Mouse (Mus musculus) layer of hippocampus, adult 2 months (tissue): ENCODE results near the gene Numbl. TPM values are rescaled to one million over a fixed set of nuclear protein-coding genes. Genes with fewer than 3 reads are reported as not detected.

Source experiments
- DNase-seq, 2 experiments: peaks; one replicate each; pipeline ENCODE4 v3.0.0; 2022; ENCODE audit warnings: low spot score in 2 of 2
- H3K27ac ChIP-seq: fragments of 200-600 bp; 2 replicates; pipeline ENCODE4 v1.8.1; 2022
- H3K4me3 ChIP-seq: fragments of 200-600 bp; 2 replicates; pipeline ENCODE4 v1.8.1; 2022; ENCODE audit warnings: mild to moderate bottlenecking
- CTCF ChIP-seq: fragments of 200-600 bp; conservative IDR thresholded peaks from 2 replicates; pipeline ENCODE4 v1.8.1; 2022; ENCODE audit warnings: antibody characterized with exemption, mild to moderate bottlenecking, moderate library complexity
- long read RNA-seq, 2 experiments: library from polyadenylated mRNA; stranded (forward); transcript quantifications; one replicate each; pipeline ENCODE4 v2.0.0; 2021; ENCODE audit warnings: borderline mapping rate in 2 of 2
- total RNA-seq, 2 experiments: library from RNA; stranded (reverse); gene quantifications; 2 replicates each; pipeline ENCODE4 v1.2.3; 2021

Numbl gene
- total RNA-seq: 100 to 1,000 TPM; 135 to 148 TPM
- long read RNA-seq, experiment 1, transcript Numbl-201 (10 exons, 2,760 nt): major isoform, 35 of 71 reads
- long read RNA-seq, experiment 1, transcript Numbl-203 (9 exons, 3,153 nt): minor isoform, 5 of 71 reads
- long read RNA-seq, experiment 1, partial matches to known transcripts: 28 of 71 reads
- long read RNA-seq, experiment 1, other reads (novel, unspliced or antisense): 3 of 71 reads
- long read RNA-seq, experiment 2, full-length matches to known transcripts: 58 of 97 reads
- long read RNA-seq, experiment 2, partial matches to known transcripts: 34 of 97 reads
- long read RNA-seq, experiment 2, other reads (novel, unspliced or antisense): 5 of 97 reads

DNA sequence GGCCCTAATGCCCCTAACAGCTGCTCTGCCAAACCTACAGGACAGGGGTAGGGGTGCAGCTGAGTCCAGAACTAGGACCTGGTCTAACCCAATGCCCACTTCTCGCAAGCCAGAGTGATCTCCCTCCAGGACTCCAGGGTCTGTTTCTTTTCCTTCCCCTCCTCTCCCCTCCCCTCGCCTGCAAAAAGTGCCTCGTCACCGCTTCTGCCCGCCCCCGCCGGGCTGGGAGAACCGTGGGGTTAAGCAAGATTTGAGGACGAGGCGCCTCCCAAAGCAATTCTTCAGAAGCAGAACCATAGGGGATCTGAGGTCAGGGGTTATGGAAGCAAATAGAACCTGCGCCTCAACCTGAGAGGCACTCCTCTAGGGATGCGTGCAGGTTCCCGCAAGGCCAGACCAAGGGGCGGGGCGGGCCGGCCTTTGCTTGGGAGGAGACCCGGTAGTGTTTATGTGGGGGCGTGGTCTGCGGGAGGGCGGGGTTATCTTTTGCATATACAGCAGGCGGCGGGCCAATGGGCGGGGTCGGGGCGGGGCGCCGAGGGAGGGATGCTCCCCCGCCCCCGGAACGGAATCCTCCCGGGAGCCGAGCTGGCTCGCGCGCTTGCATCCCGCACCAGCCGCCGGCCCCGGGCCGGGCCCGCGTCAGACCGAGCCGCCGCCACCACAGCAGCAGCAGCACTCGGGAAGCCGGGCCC, at the start of gene Numbl:
TSS of gene Numbl (plus strand) at position 229 of the 695 bp plus-strand sequence.
- TF ChIP-seq CTCF: no peak
- peak within 1 kb of the TSS; percentile 95 for H3K27ac ChIP-seq
- DNase-seq: peak; percentile 91 to 92
- peak within 1 kb of the TSS; percentile 89 for H3K4me3 ChIP-seq

DNA sequence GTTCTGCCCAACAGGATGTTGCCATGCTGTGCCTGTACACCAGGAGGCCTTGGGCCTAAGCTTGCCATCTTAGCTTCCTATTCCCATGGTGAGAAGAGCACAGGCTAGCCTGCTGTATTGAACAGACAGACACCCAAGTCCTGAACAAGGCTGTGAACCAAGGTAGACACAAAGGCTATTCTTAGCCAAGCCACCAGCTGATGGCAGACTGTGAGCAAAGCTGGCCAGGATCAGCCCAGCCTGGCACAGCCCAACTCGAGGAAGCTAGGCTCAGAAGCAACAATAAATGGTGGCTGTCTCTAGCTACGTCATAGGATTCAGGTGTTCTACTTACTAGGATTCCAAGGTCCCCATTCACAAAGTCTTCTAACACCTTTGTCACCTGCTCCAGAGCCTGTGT, 45.6 kb upstream of the Numbl start:
- DNase-seq: no peak
- H3K4me3 ChIP-seq: no peak overlapping the region

DNA sequence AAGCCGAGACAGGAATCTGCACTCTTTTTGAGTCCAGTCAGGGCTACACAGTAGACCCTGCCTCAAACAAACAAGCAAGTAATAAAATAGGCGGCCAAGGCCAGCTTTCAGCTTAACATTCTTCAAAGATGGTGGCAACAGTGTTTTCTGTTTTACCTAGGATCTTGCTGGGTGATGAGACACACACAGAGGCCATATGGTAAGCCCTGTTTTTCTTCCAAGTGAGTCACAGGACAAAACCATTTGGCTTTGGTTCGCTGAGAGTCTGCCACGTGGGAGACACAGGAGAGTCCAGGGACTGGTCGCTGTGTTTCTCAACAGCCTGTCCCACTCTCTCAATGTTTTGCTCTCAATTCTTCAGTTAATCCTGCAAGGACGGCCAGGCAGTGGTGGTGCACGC, 39.6 kb upstream of the Numbl start:
- Histone ChIP-seq H3K27ac (peak overlapping the region; percentile 41; the same call in 1 of the 2 replicates), H3K4me3 (no peak overlapping the region)
- TF ChIP-seq CTCF: no peak
- DNase-seq: no peak

More for the DNA sequence above, 45.6 kb upstream of the Numbl start:
- no peak for TF ChIP-seq CTCF
- no peak overlapping the region for H3K27ac ChIP-seq

DNA sequence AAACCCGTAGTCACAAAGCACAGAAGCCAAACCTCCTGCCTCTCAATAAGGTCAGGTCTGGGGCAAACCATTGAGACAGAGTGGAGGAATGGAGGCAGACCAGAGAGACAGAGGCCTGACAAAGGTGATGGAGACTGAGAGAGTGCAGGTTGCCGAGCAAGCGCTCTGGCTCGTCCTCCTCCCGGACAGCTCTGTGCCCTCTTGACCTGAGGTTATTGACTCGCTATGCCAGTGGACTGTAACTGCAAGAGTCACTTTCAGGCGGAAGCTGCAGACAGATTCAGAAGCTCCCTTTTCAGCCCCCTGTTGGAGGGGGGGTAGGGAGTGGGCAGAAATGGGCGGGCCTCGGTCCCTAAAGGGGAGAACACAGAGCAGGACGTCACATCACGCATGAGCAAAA, 38.3 kb upstream of the Numbl start:
- DNase-seq: no peak
- Histone ChIP-seq H3K4me3 (no peak overlapping the region), H3K27ac (no peak overlapping the region)
- TF ChIP-seq CTCF: no peak

DNA sequence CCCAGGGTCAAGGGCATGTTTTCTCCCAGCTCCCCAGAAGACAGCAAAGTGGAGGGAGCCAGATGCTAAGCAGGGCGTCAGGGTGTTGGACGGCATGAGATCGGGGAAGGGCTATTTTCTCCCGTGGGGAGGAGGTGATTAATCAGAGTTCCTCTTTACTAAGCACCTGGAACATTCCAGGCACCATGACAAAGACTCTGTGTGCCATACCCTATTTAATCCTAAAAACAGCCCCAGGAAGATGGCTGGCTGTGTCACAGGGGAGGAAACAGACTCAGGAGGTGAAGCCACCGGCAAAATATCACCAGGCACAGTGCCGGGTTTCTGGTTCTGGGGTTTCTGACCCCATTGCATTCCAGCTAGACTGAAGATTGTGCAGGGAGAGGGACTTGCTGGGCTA, 36.3 kb upstream of the Numbl start:
- no peak for DNase-seq
- no peak for TF ChIP-seq CTCF
- no peak overlapping the region for H3K27ac ChIP-seq
- H3K4me3 ChIP-seq: no peak overlapping the region

DNA sequence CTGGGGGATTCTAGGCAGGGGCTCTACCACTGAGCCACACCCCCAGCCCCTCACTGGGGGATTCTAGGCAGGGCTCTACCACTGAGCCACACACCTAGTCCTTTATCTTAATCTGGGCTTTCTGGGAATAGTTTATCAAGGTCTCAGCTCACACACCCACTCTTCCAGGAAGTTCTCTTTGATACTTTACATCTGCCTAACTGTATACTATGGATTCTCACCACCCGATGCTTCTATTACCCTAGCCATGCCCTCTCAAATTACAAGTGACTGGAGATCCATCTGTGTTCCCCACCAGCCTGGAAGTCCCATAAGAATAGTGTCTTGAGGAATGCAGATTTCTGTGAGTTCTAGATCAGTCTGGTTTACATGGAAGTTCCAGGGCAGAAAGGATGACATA, 35.7 kb upstream of the Numbl start:
- no peak for TF ChIP-seq CTCF
- no peak for DNase-seq
- Histone ChIP-seq H3K27ac (no peak overlapping the region), H3K4me3 (no peak overlapping the region)

DNA sequence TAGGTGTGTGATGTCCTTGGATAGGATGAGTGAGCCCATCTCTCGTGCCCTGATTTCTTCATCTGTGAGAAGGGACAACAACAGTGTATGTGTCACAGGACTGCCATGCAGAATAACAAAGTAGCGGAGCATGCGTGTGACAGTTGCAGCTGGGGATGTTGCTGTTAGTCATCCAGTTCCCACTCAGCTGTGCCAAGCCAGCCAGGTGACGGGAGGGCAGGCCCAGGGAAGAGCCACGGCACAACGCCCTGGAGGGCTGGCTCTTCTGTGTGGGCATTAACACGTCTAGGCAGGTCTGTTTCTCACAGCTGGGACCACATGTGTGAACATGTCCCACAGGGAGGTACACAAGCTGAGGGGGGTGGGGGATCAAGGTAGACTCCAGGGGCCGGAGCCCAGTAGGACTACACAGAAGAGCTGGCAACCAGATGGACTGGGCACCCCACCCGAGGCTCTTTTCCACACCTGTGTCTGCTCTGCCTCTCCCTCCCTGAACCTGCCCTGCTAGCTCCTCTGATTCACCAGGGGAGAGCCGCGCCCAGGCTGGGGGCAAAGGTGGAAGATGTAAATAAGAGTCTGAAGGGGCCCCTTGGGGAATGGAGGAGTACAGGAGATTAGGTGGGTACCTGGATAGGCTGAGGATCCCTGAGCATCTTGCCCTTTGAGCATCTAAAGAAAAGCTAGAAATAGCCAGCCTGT, 33.2 kb upstream of the Numbl start:
- Histone ChIP-seq H3K4me3 (peak overlapping the region; percentile 97), H3K27ac (peak overlapping the region; percentile 84)
- DNase-seq: peak in 1 of 2 experiments; percentile 44
- no peak for TF ChIP-seq CTCF

DNA sequence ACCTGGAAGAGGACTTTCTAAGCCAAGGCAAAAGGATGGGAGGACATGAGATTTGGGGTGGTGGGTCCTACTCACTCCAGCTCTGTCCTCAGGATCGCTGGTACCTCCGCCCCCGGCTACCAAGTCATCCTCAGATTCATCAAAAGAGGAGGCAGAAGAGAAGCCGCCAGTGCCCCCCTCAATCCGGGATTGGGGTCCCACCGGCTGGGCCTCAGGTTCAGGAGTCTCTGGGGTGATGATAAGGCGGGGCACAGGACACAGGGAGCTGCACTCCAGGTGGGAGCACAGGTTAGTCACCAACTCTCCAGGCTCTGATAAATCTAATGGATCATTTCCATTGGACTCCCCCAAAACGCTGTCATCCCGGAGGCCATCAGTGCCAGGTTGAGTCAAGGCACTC, 31.0 kb upstream of the Numbl start:
- H3K4me3 ChIP-seq: peak overlapping the region; percentile 97

DNA sequence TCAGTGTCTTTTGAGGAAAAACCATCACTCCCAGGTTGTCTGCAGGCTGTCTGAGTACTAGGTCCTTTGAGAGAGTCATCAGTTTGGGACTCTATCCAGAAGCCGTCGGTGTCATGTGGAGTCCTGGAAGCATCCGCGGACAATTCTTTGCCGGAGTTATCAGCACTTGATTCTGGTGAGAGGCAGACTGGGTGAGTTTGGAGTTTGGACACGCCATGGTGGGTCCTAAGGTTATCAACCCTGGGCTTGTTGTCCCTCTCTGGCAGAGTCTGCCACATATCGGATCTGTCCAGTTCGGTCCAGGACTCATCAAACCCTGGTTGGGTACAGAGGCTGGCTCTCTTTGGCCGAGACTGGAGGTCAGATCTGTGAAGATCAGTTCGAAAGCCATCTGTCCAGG, 30.6 kb upstream of the Numbl start:
- DNase-seq: no peak
- TF ChIP-seq CTCF: no peak
- Histone ChIP-seq H3K4me3 (peak overlapping the region; percentile 97), H3K27ac (peak overlapping the region; percentile 84)

More for the DNA sequence above, 31.0 kb upstream of the Numbl start:
- TF ChIP-seq CTCF: no peak
- DNase-seq: no peak
- H3K27ac ChIP-seq: peak overlapping the region; percentile 84

DNA sequence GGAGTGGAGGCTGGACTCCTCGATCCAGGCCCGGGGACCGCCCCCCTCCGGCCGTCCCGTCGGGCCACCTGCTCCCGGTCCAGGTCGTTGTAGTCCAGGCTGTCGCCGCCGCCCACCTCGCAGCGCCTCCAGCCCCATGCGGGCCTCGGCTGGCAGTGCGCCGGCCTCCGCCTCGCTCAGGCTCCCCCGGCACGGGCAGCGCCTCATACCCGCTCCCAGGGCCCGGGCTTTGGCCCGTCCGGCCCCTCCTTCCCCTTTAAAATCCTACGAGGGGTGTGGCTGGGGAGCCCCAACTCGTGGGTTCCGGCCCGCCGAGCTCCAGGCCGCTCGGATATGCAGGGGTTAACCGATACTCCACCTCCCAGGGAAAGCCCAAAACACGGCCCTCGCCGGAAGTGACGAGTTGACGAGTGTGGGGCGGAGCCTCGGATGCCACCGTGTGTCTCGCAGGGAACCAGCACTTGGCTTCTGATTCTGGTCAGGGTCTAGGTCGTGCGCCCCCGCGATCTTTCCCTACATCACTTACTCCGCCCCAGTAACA, 29.9 kb upstream of the Numbl start, which contains the start of gene Itpkc:
TSS of gene Itpkc (minus strand) at position 381 of the 541 bp plus-strand sequence.
- no peak; the same call in 1 of the 2 replicates for TF ChIP-seq CTCF
- peak; percentile 92 for DNase-seq
- Histone ChIP-seq H3K4me3 (peak within 1 kb of the TSS; percentile 97), H3K27ac (peak within 1 kb of the TSS; percentile 84)

DNA sequence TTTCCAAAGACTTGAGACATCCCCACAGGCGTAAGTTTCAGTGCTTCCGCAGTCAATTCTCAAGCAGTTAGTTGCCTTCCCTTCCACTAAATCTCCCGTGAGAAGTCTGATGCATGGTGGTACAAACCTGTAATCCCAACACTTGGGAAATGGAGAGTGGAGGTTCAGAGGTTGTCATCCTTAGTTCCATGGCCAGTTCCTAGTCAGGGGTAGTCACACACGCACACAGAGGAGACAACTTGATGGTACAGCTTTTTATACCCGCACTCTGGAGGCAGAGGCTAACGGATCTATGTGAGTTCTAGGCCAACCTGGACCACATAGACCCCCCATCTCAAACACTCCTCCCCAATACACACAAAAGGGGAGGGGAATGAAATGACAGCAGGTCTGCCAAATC, 29.4 kb upstream of the Numbl start:
- peak overlapping the region; percentile 97 for H3K4me3 ChIP-seq
- TF ChIP-seq CTCF: no peak
- no peak for DNase-seq
- H3K27ac ChIP-seq: peak overlapping the region; percentile 84

DNA sequence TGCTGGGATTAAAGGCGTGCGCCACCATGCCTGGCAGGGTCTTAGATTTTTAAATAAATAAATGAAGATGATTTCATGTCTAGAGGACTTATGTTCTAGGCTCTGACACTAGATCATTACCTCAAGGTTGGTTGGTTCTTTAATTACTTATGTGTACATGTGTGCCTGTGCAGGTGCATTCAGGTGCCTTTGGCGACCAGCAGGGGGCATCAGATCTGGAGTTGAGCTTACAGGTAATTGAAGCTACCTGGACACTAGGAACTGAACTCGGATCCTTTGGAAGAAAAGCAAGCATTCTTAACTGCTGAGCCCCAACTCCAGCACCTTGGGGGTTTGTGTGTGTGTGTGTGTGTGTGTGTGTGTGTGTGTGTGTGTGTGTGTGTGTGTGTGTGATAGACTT, 27.5 kb upstream of the Numbl start:
- no peak for DNase-seq
- TF ChIP-seq CTCF: peak; percentile 48
- no peak overlapping the region for H3K27ac ChIP-seq
- no peak overlapping the region for H3K4me3 ChIP-seq
